Mouse (Mus musculus) MEL-GATA-1-ER (cell line): ENCODE measurements around the gene As3mt.
A peak's percentile ranks its signal among the peaks of the same experiment; 100 is the strongest.
"Not testable (repeated sequence)": the region's sequence is repeated elsewhere in the genome, so short reads cannot be mapped to it uniquely, and the experiment has no call there.

Experiments
- DNase-seq: peaks from one replicate; pipeline ENCODE4 v3.0.0-alpha.2; 2012; ENCODE audit warnings: low read depth; ENCODE audit errors: extremely low read depth

Gene As3mt

GRCm38 (mm10) chr19:46697840-46698517 is 9.3 kb upstream of the As3mt start:
- DNase-seq, result no peak

- no peak for DNase-seq
Observed at GRCm38 (mm10) chr19:46699011-46699481, 8.2 kb upstream of the As3mt start.

- no peak for DNase-seq
Observed at GRCm38 (mm10) chr19:46701156-46701555, 6.1 kb upstream of the As3mt start.

GRCm38 (mm10) chr19:46705779-46706495 is 1.3 kb upstream of the As3mt start:
- peak; percentile 84 for DNase-seq

GRCm38 (mm10) chr19:46706540-46707295 is 540 bp upstream of the As3mt start:
- no peak for DNase-seq

- no peak for DNase-seq
Observed at GRCm38 (mm10) chr19:46710614-46711013, 3.4 kb downstream of the As3mt start.

- no peak for DNase-seq
Observed at GRCm38 (mm10) chr19:46714234-46714633, 7.0 kb downstream of the As3mt start.

GRCm38 (mm10) chr19:46715016-46715415 is 7.8 kb downstream of the As3mt start:
- DNase-seq, result no peak

GRCm38 (mm10) chr19:46718150-46718549 is 10.9 kb downstream of the As3mt start:
- no peak for DNase-seq

GRCm38 (mm10) chr19:46724411-46724810 is 17.2 kb downstream of the As3mt start:
- DNase-seq, result no peak

GRCm38 (mm10) chr19:46726142-46726541 is 18.9 kb downstream of the As3mt start:
- DNase-seq, result no peak

GRCm38 (mm10) chr19:46727140-46727736 is 20.0 kb downstream of the As3mt start:
- no peak for DNase-seq

- peak; percentile 58 for DNase-seq
Observed at GRCm38 (mm10) chr19:46727945-46728540, 20.8 kb downstream of the As3mt start.

- no peak for DNase-seq
Observed at GRCm38 (mm10) chr19:46728909-46729308, 21.7 kb downstream of the As3mt start.

- DNase-seq, result no peak
Observed at GRCm38 (mm10) chr19:46731351-46731750, 24.1 kb downstream of the As3mt start.

GRCm38 (mm10) chr19:46732673-46733072 is 25.4 kb downstream of the As3mt start:
- DNase-seq, result not testable (repeated sequence)

- DNase-seq, result no peak
Observed at GRCm38 (mm10) chr19:46733626-46734025, 26.4 kb downstream of the As3mt start.

GRCm38 (mm10) chr19:46735241-46735640 is 28.0 kb downstream of the As3mt start:
- DNase-seq, result no peak

- no peak for DNase-seq
Observed at GRCm38 (mm10) chr19:46737106-46737505, 29.8 kb downstream of the As3mt start.

GRCm38 (mm10) chr19:46740341-46741008 is 33.2 kb downstream of the As3mt start:
- DNase-seq, result peak; percentile 78

GRCm38 (mm10) chr19:46741574-46741973 is 34.3 kb downstream of the As3mt start:
- DNase-seq, result no peak
